ENCODE assay signal across 13 mouse cellular contexts in the genomic region with DNA sequence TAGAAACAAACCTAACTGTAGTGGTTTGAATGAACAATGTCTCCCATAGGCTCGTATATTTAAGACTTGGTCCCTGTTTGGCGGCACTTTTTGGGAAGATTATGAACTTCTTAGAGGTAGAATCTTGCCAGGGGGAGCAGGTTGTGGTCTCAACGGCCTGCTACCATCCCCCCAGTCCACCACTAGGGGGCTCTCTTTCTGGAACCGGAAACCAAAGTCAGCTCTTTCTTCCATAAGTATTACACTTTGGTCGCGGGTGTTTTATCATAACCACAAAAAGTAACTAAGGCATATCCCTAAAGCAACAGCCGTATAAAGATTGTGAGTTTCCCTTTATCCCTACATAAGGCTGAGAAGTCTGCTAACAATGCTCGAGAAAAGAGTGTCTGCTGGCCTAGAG. TPM values are rescaled to one million over a fixed set of nuclear protein-coding genes. Genes with fewer than 3 reads are reported as not detected.
A peak's percentile ranks its signal among the peaks of the same experiment; 100 is the strongest.
DNase-seq lines count a peak whose midpoint lies in the region; ATAC-seq and TF ChIP-seq lines count a peak whose summit lies in the region.
"Had no signal": no experiment of that assay in that cellular context is flagged by ENCODE, and none has a peak within 500 bp of the region (broad histone marks: within the 10 kb centered on the region; RNA-seq: fewer than 3 reads in every experiment).

No protein-coding gene starts in this region.

- H3K36me3 ChIP-seq in intestine, postnatal 0 days (ENCODE audit: control insufficient read depth, insufficient read depth): no peaks in the 10 kb centered on the region
- no peaks in the 10 kb centered on the region for H3K36me3 ChIP-seq in intestine, embryonic 16.5 days (ENCODE audit: control insufficient read depth, insufficient read depth, low read length)
- H3K36me3 ChIP-seq in liver, embryonic 14.5 days (replicated peaks; ENCODE audit: control insufficient read depth, insufficient read depth, low read depth): no peaks in the 10 kb centered on the region
- H3K36me3 ChIP-seq: embryonic facial prominence, embryonic 12.5 days; liver, embryonic 13.5 days; stomach, embryonic 15.5 days had no signal

- peak; percentile 25 for DNase-seq in 3T3-L1 (ENCODE audit: low read depth, low spot score)
- DNase-seq in ES-CJ7 (ENCODE audit: low read depth, low spot score): peak; percentile 20
- no peak for DNase-seq in liver, embryonic 14.5 days (ENCODE audit: low read depth in 3 of 3, low spot score in 3 of 3)
- no peak for DNase-seq in gastrocnemius, adult 18-20 months (ENCODE audit: low spot score)
- no peak for DNase-seq in left cerebral cortex, adult 18-20 months (ENCODE audit: low spot score in 2 of 2)
- no peak for DNase-seq in adrenal gland, adult 2 months
- DNase-seq: heart, postnatal 36 days; kidney, postnatal 4 days; liver, embryonic 13.5 days had no signal

- 76% methylated on average over 8 of the region's 8 CpGs for WGBS in intestine, postnatal 0 days
- 71% methylated on average over 8 of the region's 8 CpGs for WGBS in intestine, embryonic 16.5 days
- 40% methylated on average over 8 of the region's 8 CpGs for WGBS in liver, embryonic 14.5 days (ENCODE audit: insufficient replicate concordance)

- H3K9ac ChIP-seq in intestine, postnatal 0 days (ENCODE audit: low read depth, low read length): no peak overlapping the region
- H3K9ac ChIP-seq in intestine, embryonic 16.5 days (ENCODE audit: low read depth, low read length): no peak overlapping the region
- H3K9ac ChIP-seq in liver, embryonic 14.5 days (replicated peaks): no peak overlapping the region
- H3K9ac ChIP-seq: embryonic facial prominence, embryonic 12.5 days; liver, embryonic 13.5 days; stomach, embryonic 15.5 days had no signal

- H3K27me3 ChIP-seq in intestine, postnatal 0 days (replicated peaks; ENCODE audit: control insufficient read depth, insufficient read depth, low read length): no peaks in the 10 kb centered on the region
- no peaks in the 10 kb centered on the region for H3K27me3 ChIP-seq in intestine, embryonic 16.5 days (replicated peaks; ENCODE audit: control insufficient read depth, insufficient read depth, low read length)
- H3K27me3 ChIP-seq in liver, embryonic 14.5 days (ENCODE audit: control insufficient read depth, insufficient read depth, low read length): no peaks in the 10 kb centered on the region
- H3K27me3 ChIP-seq: embryonic facial prominence, embryonic 12.5 days; liver, embryonic 13.5 days; stomach, embryonic 15.5 days had no signal

- no peak for ATAC-seq in intestine, postnatal 0 days
- no peak for ATAC-seq in intestine, embryonic 16.5 days
- ATAC-seq in liver, embryonic 14.5 days (ENCODE audit: insufficient read depth): no peak

- TF ChIP-seq EP300 in liver, embryonic 14.5 days (IDR thresholded peaks at IDR 0.05; ENCODE audit: low read depth): no peak

- H3K4me2 ChIP-seq in intestine, postnatal 0 days (replicated peaks; ENCODE audit: low read depth): no peak overlapping the region
- no peak overlapping the region for H3K4me2 ChIP-seq in intestine, embryonic 16.5 days (ENCODE audit: low read depth, low read length)
- H3K4me2 ChIP-seq in liver, embryonic 14.5 days (ENCODE audit: low read depth): no peak overlapping the region
- H3K4me2 ChIP-seq: embryonic facial prominence, embryonic 12.5 days; liver, embryonic 13.5 days; stomach, embryonic 15.5 days had no signal

- no peak overlapping the region for H3K27ac ChIP-seq in intestine, postnatal 0 days (ENCODE audit: low read depth, low read length)
- H3K27ac ChIP-seq in intestine, embryonic 16.5 days (ENCODE audit: low read length): no peak overlapping the region
- no peak overlapping the region for H3K27ac ChIP-seq in liver, embryonic 14.5 days
- H3K27ac ChIP-seq: embryonic facial prominence, embryonic 12.5 days; liver, embryonic 13.5 days; stomach, embryonic 15.5 days had no signal

- no peak overlapping the region for H3K4me3 ChIP-seq in intestine, postnatal 0 days (ENCODE audit: low read depth, low read length)
- no peak overlapping the region for H3K4me3 ChIP-seq in intestine, embryonic 16.5 days (ENCODE audit: low read length)
- no peak overlapping the region for H3K4me3 ChIP-seq in liver, embryonic 14.5 days (ENCODE audit: insufficient read depth in 1 of 2, low read depth in 2 of 2, low read length in 2 of 2)
- H3K4me3 ChIP-seq: embryonic facial prominence, embryonic 12.5 days; liver, embryonic 13.5 days; stomach, embryonic 15.5 days had no signal

- H3K4me1 ChIP-seq in intestine, postnatal 0 days (replicated peaks; ENCODE audit: control insufficient read depth, insufficient read depth, low read length): no peaks in the 10 kb centered on the region
- H3K4me1 ChIP-seq in intestine, embryonic 16.5 days (ENCODE audit: control insufficient read depth, insufficient read depth, low read length): no peaks in the 10 kb centered on the region
- no peaks in the 10 kb centered on the region for H3K4me1 ChIP-seq in liver, embryonic 14.5 days (replicated peaks; ENCODE audit: control insufficient read depth in 2 of 2, insufficient read depth in 2 of 2, low read length in 1 of 2)
- H3K4me1 ChIP-seq: embryonic facial prominence, embryonic 12.5 days; liver, embryonic 13.5 days; stomach, embryonic 15.5 days had no signal

- no peaks in the 10 kb centered on the region for H3K9me3 ChIP-seq in intestine, postnatal 0 days (ENCODE audit: control insufficient read depth)
- H3K9me3 ChIP-seq in intestine, embryonic 16.5 days (ENCODE audit: control insufficient read depth, low read length): no peaks in the 10 kb centered on the region
- no peaks in the 10 kb centered on the region for H3K9me3 ChIP-seq in liver, embryonic 14.5 days (ENCODE audit: control insufficient read depth, low read length)
- H3K9me3 ChIP-seq: embryonic facial prominence, embryonic 12.5 days; liver, embryonic 13.5 days; stomach, embryonic 15.5 days had no signal

- peak; percentile 59 for TF ChIP-seq CTCF in intestine, postnatal 0 days (IDR thresholded peaks at IDR 0.05; ENCODE audit: low read depth)
- TF ChIP-seq CTCF in liver, embryonic 14.5 days (IDR thresholded peaks at IDR 0.05; ENCODE audit: low read depth): peak; percentile 71

RNA-seq across cellular contexts. Expression of gene Fez2, which starts 12.4 kb away (rescaled TPM):
- polyA plus RNA-seq in intestine, postnatal 0 days (2015; fragmentation: Nextera tagmentation; extraction: Ambion mirVana): 59.4 and 62.3 TPM in 2 replicates
- 38.5 and 41.2 TPM in 2 replicates for polyA plus RNA-seq in intestine, embryonic 16.5 days (2015; fragmentation: Nextera tagmentation; extraction: Ambion mirVana)
- 7.7 and 11.4 TPM in 2 replicates for polyA plus RNA-seq in liver, embryonic 14.5 days (2012; rRNA removed)
- 16.9 and 18.5 TPM in 2 replicates for polyA plus RNA-seq in liver, embryonic 14.5 days (2014; fragmentation: Nextera tagmentation; extraction: Ambion mirVana)
- total RNA-seq in gastrocnemius, adult 18-20 months (2021): 10 to 100 TPM; 61.0 to 76.7 TPM
- total RNA-seq in left cerebral cortex, adult 18-20 months (2021): 10 to 100 TPM; 37.0 to 37.5 TPM
- 10 to 100 TPM; 59.1 to 70.7 TPM for total RNA-seq in adrenal gland, adult 2 months (2021)
- polyA plus RNA-seq in adrenal gland, adult 2 months (2012; rRNA removed): 31.5 and 38.3 TPM in 2 replicates

Comparison
In these comparisons a context has a peak if more than half of its experiments do, and no peak if none do; other contexts are left out.
1. DNase-seq: peak in 3T3-L1 (single experiment) and ES-CJ7 (single experiment); none in liver, embryonic 14.5 days (0 of 3), gastrocnemius, adult 18-20 months (single experiment), left cerebral cortex, adult 18-20 months (0 of 2) and adrenal gland, adult 2 months (single experiment).